Mouse (Mus musculus) MEL-GATA-1-ER (cell line): Measurements from ENCODE around the gene Pah.
A peak's percentile ranks its signal among the peaks of the same experiment; 100 is the strongest.

ENCODE experiments used
- DNase-seq: peaks from one replicate; pipeline ENCODE4 v3.0.0-alpha.2; 2012; ENCODE audit warnings: low read depth; ENCODE audit errors: extremely low read depth

Pah gene

DNA sequence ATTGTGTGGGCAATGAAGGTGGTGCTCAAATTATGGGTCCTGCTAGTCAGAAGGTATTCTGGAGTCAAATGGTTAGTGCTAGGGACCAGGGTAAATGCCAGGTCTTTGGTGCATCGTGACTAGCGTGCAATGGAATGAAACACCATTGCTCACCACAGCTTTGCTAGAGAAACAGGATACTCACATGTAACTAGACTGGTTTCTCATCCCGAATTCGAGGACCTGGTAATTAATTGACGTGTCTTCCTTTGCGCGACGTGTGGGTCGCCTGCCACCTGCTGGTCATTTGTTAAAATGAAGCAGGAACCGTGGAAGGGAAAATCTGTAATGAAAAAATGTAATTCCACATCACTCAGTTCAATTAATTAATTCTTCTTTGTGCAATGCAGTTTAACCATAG lies 17.6 kb upstream of the Pah start:
- DNase-seq: no peak

DNA sequence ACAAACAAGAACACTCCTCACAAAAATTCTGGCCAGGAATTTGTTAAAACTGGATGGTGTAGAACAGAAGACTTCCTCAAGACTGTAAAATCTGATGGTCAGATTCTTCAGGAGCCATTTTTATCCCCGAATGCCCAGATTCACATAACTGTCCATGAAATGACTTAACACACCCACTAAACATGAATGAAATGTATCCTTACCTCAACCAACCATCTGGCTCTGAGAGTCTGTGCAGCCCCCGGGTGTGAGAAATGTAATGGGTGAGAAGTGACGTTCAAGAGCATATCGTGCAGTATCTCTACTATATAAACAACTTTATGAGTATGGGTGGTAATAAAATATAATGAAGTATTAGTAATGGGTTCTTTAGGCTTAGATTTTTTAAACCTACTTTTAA lies 13.0 kb upstream of the Pah start:
- DNase-seq: no peak

DNA sequence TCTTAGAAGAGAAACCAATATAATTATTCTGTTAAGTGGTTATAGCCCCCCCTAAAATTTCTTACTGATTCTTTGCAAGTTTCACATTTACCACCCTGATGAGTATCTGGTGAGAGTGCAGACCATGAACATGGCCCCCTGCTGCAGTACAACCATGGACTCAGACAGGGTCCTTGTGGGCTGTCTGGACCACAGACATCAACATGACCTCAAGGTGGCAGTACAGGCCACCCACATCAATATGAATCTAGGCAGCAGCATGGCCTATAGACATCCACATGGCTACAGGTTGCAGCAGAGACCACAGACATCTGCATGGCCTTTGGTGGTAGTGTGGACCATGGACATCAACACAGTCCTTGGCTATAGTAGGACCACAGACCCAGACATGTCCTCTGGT lies 8.5 kb upstream of the Pah start:
- DNase-seq: no peak

DNA sequence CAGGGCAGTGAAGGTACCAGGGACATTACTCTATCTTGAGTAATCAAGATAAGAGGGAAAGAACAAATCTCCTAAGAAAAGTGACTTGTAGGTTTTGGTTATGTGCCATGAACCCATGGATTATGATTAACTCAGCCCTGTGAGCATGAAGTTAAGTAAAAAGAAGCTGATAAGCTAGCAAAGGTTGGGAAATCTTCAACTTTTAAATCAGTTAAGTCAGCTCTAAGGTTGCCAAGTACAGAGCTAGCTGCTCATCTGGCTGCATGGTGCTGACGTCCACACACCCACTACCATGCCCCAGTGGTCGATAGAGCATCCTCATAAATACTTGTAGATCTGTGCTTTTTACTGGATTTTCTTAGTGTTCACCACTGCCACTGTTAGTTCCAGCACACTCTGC lies 3.0 kb upstream of the Pah start:
- no peak for DNase-seq

DNA sequence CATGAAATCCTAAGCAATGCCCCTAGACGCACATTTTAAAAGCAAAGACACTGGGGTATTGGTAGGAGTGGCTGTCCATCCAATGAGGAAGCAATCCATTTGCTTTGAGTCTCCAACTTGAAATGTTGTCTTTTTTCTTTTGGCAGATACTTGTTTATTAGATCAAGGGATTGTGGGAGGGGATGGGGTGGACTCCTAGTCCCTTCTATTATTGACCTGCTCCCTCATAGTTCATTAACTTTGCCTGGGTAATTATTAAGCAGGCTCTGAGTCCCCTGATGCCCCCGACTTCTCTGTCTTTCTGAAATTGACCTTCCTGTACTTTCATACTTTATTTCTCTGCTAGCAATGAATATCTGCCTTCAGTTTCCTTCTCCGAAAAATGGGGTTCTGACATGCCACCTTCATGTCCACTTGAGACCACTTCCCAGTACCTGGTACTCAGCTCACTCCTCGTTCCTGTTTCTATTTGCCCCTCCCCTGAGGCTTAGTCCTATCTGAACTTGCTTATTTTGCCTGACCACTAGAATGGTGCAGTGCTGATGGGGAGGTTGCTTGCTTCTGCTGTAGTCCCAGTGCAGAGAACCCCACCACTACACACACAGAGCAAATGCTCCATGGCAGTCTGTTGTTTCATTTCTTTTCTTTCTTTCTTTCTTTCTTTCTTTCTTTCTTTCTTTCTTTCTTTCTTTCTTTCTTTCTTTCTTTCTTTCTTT lies 1.0 kb upstream of the Pah start:
- no peak for DNase-seq

DNA sequence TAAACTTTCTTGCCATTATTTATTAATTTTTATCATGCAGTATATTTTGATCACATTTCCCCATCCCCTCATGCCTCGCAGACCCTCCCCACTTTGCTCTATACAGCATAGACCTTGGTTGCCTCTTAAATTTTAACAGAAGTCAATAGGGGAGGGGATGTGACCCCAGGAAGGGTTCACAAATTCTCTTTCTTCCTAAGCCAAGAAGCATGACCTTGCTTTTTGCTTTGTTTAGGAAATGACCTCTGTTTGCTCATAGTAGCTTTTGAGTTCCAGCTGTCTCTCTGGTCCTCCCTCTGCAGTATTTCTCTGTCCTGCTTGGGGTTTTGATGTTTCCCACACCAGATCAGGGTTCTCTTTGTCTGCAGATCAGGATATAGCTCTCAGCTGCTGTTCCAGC lies 12.6 kb downstream of the Pah start:
- no peak for DNase-seq

DNA sequence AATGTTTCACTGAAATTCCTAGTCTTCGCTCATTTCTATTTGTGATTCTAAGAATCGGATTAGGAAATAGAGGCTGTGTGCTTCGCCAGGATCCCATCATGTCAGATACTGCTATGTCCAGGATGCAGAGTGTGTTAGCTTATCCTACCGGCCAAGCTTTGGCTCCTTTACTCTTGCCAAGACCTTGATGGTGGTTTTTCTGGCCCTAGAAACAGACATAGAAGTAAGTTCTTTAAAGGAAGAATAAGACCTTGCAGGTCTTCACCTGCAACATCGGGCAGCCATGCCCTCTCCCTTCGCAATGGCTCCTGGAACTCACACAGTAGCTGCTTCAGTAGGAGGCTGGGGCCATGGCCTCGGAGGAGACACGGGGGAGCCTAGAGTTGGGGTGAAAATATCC lies 24.2 kb downstream of the Pah start:
- no peak for DNase-seq

DNA sequence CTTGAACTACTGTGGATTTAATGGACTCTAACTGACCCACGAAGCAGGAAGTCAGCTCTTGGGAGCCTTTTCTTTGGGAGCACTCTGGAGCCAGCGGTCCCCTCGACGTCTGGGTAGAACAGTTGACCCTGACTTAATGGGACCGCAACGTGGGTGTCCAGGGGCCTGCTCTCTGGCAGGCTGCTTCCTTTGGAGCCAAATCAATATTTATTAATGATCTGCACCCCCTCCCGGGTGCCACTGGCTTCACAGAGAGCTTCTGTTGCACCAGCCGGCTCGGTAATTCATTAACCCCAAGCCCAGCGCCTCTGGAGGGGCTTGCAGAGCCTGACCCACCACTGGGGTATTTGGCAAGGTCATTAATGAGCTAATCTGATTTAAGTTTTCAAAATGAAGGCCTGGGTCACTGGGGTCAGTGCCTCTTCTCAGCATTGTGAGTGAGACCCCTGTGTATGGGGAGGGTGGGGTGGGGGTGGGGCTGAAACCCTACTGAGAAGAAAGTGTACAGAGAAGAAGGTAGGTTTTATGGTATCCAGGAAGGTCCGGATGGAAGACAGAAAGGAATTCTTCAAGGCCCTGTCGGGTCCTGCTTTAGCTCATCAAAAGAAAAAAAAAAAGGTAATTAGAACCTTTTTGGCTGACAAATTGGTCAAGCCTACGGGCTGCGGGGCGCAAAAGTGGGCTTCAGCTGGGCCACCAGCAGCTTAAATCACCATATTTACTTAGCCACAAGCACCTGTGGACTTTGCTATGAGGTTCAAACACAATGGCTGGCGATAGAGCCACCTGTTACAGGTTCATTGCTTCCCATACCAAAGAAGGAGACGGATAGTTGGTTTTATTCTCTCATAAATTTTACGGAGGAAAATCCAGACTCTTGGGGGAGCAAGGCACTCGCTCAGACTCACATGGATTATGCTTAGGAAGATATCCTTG lies 25.0 kb downstream of the Pah start:
- no peak for DNase-seq

DNA sequence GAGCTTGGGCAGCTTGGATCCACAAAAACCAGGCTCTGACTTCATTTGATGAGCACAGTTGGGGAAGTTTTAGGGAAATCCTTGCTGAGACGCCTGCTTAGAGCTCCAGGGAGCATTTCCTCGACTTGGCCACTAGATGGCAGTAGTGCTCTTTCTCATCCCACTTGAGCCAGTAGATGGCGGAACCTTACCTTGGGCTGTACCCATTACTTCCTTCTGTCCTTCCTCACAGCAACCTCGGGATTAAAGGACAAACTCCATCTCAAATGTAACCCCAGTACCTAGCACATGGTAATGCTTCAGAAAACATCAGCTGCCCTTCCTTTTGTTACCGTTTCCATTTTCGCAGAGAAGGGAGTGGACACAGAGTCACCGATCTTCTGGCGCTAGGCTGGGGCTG lies 31.1 kb downstream of the Pah start:
- DNase-seq: peak; percentile 4

DNA sequence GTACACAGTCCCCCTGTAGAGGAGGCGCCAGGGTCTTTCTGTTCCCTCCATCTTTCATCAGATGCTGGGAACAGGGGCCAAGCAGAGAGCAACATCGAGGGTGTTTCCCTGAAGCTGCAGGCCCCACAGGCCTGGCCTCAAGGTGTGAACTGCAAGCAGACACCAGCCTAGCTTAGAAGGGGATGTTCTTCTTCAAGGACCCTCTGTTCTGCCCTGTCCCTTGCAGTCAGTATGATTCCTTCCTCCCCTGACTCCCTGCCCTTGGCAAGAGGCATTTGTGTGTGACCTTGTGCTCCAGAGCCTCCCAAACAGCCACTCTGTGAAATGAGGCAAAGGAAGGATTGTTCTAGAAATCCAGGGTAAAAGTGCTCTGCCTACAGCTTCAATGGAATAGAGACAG lies 34.8 kb downstream of the Pah start:
- no peak for DNase-seq

DNA sequence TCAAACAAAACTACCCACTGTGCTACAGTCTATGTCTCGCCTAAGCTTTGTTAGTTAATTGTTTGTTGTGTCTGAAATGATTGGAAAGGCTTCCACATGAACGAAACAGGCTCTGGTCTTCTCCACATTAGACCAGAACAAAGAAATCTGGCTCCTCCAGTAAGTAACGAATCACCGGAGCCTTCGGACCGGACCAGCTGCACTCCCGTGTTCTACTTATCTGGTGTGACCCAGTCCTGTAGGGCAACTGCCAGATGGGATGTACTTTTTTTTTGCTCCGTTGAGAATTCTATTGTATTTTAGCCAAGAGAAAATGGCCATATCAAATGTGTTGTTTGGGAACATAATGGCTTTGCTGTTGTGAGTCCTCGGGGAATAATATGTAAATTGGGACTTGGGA lies 42.2 kb downstream of the Pah start:
- DNase-seq: no peak

DNA sequence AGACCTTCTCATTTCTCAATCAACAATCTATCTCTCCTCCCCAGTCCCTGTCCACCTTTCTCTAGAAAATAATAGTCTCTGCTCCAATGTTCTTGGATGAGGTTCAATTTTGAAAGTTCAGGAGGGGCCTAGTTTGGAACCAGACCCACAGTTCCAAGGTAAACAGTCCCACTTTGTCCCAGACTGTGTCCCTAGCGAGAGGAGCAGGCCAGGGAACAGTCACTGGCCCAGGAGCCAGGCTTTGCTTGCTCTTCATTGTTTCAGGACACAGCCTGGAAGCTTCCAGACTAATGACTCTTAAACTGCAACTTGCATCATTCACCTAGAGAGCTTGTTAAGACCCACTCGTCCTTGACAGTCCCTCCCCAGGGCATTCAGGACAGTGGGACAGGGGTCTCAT lies 44.1 kb downstream of the Pah start:
- no peak for DNase-seq

DNA sequence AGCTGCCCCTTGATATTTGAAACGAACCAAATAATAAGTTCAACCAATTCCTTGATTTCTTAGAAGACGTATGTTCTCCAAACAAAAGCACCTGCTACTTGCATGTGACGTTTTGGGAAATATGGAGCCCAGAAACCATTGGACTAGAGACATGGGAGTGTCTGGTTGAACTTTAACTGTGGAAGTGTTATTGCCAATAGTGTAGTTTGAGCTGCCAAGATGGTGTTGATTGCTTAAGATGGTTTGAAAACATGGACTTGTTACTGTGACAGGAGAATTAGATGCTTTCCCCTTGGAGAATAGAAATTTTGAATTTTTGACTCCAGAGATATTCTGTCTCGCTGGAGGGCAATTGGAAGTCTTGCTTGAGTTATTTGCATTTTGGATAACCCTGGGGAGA lies 50.9 kb downstream of the Pah start:
- no peak for DNase-seq

DNA sequence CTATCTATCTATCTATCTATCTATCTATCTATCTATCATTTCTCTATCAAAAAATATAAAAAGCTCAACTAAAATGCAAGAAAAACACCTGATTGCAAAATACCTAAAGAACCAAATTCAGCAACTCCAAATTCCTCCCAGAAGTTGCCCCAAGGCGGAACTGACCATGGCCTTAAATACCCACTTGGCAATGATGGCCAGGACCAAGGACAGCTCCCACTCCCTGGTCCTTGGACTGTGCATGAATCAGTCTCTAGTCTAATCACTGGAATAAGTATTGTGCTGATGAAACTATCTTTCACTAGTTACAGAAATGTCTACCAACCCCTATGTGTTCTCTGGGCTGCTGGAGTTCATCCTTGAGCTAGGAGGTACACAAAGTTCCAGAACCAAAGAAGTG lies 65.1 kb downstream of the Pah start:
- no peak for DNase-seq

DNA sequence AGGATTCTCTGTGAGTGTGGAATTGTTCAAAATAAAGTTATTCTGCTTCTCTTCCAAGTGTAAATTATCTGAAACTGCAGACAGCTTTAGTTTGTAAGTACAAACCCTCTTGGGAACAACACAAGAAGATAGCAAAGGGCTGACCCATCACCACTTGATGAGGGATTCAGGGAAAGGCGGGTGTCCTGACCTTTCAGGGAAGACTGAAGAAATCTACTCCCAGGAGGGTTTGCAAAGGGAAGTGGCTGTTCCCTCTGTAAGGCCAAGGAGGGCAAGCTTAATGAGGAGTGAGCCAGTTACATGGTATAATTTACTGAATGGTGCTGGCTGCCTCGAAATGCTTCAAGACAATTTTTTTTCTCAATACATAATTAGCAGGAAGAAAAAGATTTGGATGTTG lies 72.3 kb downstream of the Pah start:
- no peak for DNase-seq

DNA sequence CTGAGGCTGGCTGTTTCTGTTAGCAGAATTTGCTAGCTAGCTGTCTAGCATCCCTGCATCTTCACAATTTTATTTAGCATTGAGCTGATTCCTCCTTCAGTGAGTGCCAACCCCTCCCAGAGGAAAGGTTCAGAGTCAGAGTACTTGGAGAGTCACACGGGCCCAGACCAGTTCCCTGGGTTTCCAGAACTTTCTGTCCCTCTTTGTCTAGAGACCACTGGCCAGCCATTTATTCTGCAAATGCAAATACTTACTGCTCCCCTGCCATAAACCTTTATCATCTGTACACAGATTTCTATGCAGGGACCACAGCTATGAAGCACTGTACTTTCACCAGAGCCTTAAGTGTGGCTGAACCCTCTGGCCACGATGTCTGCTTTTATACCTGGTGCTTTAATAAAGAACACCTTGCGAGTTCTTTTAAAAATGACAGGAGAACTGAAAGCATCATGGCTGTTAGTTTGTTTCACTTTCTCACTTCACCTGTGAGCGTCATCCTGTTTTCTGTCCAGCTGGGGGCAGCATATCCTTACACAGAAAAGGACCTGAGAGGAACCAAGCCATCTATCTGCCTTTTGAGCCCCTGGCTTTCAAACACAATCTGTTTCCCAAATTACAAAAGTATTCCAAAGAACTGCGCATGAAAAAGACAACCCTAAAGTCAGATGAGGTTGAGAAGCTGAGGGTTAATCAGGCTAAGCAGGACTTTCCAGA lies 74.9 kb downstream of the Pah start:
- DNase-seq: no peak

DNA sequence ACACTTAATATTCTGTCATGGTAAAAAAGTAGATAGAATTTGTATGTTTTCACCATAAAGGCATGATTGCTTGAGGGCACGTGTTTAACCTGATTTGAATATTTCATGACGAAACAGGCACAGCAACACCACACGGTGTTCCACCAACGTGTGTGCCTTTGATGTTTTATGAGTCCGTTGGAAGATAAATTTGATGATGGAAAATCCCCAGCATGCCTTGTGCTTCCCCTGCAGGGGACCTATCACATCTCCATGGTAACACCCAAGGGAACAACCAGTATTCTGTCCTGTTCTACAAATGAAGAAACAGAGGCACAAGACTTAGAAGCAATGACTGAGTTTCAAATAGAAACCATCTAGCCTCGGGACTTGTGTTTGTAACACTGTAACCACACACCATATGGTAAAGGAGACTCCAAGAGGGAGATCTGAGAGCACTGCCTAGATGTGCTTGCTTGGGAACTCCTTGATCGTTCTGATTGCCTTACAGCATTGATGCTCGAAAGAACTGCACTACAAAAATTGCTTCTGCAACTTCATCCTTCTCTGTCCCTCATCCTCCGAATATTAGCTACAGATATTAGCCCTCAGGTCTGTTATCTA lies 75.6 kb downstream of the Pah start:
- no peak for DNase-seq

DNA sequence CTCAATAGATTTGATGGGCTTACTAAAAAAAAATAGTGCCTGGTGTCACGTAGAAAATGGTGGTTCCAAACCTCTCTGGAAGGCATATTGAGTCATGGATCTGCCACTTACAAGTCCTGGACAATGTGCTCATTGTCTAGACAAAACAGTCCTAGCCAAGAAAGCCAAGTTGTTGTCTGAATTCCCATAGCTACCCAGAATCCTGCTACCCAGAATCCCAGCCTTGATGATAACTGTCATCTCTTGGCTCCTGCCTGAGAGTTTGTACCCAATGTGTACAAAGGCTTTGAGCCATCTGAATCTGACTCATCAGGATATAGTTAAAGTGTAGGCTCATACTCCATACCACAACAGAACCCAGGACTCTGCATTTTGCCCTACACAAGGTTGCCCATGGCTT lies 80.6 kb downstream of the Pah start:
- no peak for DNase-seq

DNA sequence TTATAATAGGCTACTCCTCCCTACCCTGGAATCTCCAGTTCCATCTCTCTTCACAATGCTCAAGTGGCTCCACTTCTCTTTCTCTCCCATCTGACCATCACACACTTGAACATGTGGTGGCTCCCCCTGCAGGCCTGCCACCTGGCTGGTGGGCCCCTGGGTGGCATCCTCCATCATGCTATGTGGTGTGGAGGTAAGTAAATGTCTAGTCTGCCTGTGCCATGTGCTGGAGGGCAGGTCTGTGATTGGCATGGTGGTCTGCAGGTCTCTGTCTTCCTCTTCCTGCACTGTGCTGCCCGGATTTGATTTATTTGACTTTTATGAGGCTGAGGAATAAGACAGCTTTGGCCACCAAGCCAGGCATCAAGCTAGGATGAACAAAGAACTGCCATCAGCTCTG lies 103.6 kb downstream of the Pah start:
- no peak for DNase-seq
